Mouse (Mus musculus) lung, postnatal 25 days (tissue): ENCODE data around the gene Midn.

ENCODE experiments used
- DNase-seq: peaks from one replicate; pipeline ENCODE4 v3.0.0; 2022; ENCODE audit warnings: low spot score

The Midn gene

GRCm38 (mm10) chr10:80147719-80148601, at the start of gene Midn:
TSS of gene Midn (plus strand) at chr10:80148272.
- DNase-seq = peak; percentile 83

- DNase-seq = no peak
Measured at GRCm38 (mm10) chr10:80098630-80099029, 49.4 kb upstream of the Midn start.

GRCm38 (mm10) chr10:80100982-80101381, 47.1 kb upstream of the Midn start:
- no peak for DNase-seq

GRCm38 (mm10) chr10:80102216-80102915, 45.7 kb upstream of the Midn start:
- peak; percentile 90 for DNase-seq

- DNase-seq = no peak
Measured at GRCm38 (mm10) chr10:80103032-80103431, 45.0 kb upstream of the Midn start.

GRCm38 (mm10) chr10:80104181-80104580, 43.9 kb upstream of the Midn start:
- DNase-seq = no peak

GRCm38 (mm10) chr10:80105460-80105859, 42.6 kb upstream of the Midn start, which contains the start of gene Sbno2:
TSS of gene Sbno2 (minus strand) at chr10:80105571.
- DNase-seq = no peak

- no peak for DNase-seq
Measured at GRCm38 (mm10) chr10:80105926-80106325, 42.1 kb upstream of the Midn start.

- DNase-seq = no peak
Measured at GRCm38 (mm10) chr10:80107678-80108077, 40.4 kb upstream of the Midn start.

GRCm38 (mm10) chr10:80114341-80115284, 33.5 kb upstream of the Midn start:
- DNase-seq = peak; percentile 95

GRCm38 (mm10) chr10:80115290-80115943, 32.7 kb upstream of the Midn start, which contains the start of gene Stk11:
TSS of gene Stk11 (plus strand) at chr10:80115803.
- peak; percentile 100 for DNase-seq

GRCm38 (mm10) chr10:80115944-80116335, 32.1 kb upstream of the Midn start:
- no peak for DNase-seq

GRCm38 (mm10) chr10:80116563-80116926, 31.5 kb upstream of the Midn start:
- DNase-seq = no peak

- DNase-seq = no peak
Measured at GRCm38 (mm10) chr10:80116927-80117691, 31.0 kb upstream of the Midn start.

GRCm38 (mm10) chr10:80117736-80118135, 30.3 kb upstream of the Midn start:
- DNase-seq = no peak

GRCm38 (mm10) chr10:80118552-80118951, 29.5 kb upstream of the Midn start:
- no peak for DNase-seq

GRCm38 (mm10) chr10:80120146-80120545, 27.9 kb upstream of the Midn start:
- DNase-seq = no peak

GRCm38 (mm10) chr10:80121639-80122038, 26.4 kb upstream of the Midn start:
- DNase-seq = no peak

GRCm38 (mm10) chr10:80123932-80124562, 24.0 kb upstream of the Midn start:
- no peak for DNase-seq

- DNase-seq = no peak
Measured at GRCm38 (mm10) chr10:80127920-80128319, 20.2 kb upstream of the Midn start.
